Mouse (Mus musculus) heart, postnatal 10 days (tissue): ENCODE results near the gene Calb2. TPM values are rescaled to one million over a fixed set of nuclear protein-coding genes. Genes with fewer than 3 reads are reported as not detected.

Experiments used
- DNase-seq, 2 experiments: peaks; one replicate each; pipeline ENCODE4 v3.0.0; 2021
- intact Hi-C: fragments of 180-260 bp; cut with DNase I; formaldehyde crosslinking; loops from one replicate; pipeline ENCODE4 v1.15.1; 2025
- total RNA-seq, 2 experiments: library from RNA; stranded (reverse); gene quantifications; 2 replicates each; pipeline ENCODE4 v1.2.3; 2021

The Calb2 gene
- total RNA-seq, 2 experiments from 2014 or later: 0.17 TPM; not detected in 1

DNA sequence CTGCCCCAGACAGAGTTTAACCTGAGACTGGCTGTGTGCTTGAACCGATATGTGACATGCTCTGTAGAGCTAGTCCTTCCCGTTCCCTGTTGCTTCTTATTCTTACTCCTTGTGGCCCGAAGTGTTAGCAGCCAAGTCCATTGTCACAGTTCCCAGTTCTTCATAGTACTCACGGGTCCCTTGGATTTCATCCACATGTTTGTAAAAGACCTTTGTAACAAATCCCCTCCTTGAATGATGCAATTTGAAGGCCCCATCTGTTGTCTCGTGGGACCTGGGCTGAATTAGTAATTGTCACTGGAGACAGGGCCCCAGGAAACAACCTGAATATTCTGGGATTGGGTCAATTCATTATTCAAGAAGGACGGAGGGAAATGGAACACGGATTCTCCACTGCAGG lies 32.5 kb downstream of the Calb2 start:
- intact Hi-C loops: no loop called here
- DNase-seq: no peak

DNA sequence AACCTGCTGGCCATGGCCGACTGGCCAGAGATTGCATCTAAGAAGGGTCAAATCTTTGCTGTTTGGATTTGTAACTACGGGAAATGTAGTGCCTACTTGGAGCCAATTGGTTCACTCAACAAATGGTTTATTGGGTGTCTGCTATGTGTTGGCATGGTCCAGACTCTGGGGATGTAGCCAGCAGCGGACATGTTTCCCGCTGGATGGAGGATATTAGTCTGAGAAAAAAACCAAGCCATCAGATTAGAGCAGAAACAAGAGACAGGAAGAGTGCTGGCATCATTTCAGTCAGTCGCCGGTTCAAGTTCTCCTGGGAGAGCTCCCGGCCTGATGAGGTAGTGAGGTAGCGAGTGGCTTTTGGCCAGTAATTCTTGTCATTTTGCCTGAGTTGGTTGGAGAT lies 33.8 kb downstream of the Calb2 start:
- DNase-seq: no peak
- intact Hi-C loops: loop anchor here (5.0 kb wide), 1 partner anchor 468 kb away; no protein-coding TSS in a partner anchor

DNA sequence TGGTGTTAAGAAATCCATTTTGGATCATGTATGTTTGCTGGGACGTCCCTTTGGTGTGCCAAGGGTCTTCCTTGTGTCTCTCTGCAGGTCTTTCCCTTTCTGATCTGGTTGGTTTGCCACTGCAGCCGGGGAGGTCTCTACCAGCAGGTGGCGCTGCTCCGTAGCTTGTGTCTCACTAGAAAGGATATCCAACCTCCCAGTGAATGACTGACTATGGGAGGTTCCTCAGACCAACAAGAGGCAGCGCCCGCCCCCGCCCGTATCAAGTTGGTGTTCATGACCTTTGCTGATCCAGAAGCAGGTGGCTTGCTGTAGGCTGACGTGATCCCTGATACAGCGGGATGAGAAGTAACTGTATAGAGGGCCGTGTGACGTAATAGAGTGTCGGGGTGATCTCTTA lies 37.5 kb downstream of the Calb2 start:
- intact Hi-C loops: loop anchor here (2.0 to 5.0 kb wide), 2 partner anchors 348 to 472 kb away; no protein-coding TSS in a partner anchor
- DNase-seq: peak; percentile 65 to 82

DNA sequence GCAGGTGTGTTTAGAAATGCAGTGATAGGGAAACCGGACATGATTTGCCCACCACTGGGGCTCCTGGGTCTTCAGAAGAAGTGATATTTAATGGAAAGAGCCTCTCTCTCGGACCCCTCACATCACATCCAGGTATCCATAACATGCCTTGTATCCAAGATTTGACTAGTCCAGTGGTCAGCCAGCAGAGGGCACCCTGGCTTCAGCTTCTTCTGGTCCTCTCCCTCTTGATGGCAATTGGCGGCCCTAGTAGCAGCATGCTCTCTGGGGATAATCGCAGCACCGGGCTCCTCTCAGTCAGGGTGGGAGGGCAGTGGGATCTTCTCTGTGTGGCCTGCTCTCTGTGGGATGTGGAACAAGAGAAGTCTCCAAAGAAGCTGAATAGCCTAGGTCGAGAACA lies 48.3 kb downstream of the Calb2 start:
- intact Hi-C loops: no loop called here

DNA sequence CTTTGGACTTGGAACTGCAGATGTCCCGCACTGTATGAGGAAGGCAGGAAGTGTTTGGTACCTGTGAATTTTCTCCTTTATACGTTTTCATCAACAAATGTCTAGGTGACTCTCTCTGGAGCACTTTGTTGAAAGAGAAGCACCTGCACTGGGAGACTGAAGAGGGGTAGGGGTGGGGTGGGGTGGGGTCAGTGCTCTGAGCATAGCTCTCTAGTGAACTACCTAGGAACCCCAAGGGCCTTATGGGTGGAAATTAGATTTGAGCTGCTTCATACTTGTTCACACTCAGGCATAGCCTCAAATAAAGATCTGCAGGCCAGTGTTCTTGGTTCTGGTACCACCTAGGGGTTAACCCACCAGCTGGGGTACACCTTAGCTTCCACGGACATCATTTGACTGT lies 65.4 kb downstream of the Calb2 start, which contains the start of gene Gm17720:
Gene Gm17720, minus strand, starts transcription at position 101 of the 400 bp plus-strand sequence.
- intact Hi-C loops: no loop called here
- no peak for DNase-seq

More for the DNA sequence above, 48.3 kb downstream of the Calb2 start:
- DNase-seq: peak; percentile 4 to 15

DNA sequence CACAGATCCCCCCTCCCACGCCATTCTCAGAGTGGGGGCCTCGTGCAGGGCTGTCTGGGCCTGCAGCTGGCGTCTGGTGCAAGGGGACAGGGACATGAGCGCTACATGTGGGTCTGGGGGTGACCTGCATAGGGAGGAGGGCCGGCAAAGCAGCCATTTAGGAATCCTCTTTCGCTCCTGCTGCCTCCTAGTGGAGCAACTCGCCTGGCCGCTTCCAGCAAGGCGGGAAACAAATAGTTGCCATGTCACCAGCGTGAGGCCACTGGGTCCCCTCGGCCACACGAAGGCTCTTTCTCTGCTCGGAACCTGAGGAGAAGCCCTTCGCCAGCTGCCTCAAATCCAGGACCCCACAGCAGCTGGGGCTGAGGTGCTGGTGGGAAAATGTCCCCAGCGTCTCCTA lies 66.3 kb downstream of the Calb2 start:
- no peak for DNase-seq
- intact Hi-C loops: no loop called here

DNA sequence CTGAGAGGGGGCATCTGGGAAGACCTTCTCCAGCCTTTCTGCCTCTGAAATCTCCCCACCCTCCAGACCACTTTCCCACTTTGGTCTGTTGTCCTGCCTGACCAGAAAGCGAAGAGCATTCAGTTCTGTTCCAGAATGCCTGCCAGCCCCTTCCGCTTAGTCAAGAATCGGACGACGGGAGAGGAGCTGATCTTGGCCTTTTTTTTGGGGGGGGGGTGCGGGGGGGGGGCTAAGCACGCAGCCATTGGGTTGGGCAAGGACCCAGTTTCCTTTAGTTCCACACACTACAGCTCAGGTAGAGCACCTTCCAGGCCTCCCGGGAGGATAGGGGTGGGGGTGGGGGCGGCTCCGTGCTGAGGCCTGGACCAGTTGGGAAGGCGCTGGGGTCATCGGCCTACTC lies 67.1 kb downstream of the Calb2 start, which contains the start of gene Gm21964:
Gene Gm21964, plus strand, starts transcription at position 301 of the 400 bp plus-strand sequence.
- DNase-seq: no peak
- intact Hi-C loops: no loop called here

DNA sequence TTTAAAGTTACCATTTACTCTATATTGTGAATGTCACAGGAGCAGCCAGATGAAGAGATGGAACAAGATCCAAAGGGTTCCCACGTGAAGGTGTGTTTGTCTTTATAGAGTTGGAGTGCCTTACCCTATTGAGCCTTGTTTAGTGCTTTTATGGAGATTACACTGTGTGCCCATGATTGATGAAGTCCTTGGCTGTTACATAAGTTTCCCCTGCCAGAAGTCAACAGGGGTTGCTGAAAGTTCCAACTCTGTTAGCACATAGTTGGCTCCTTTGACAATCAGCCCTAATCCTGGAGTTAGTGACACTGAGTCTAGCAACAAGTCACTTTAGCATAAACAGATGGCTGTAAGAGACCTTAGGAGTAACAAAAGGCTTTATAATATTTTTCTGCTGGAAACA lies 76.1 kb downstream of the Calb2 start:
- intact Hi-C loops: no loop called here
- DNase-seq: peak; percentile 38 to 43

Other genes with a start within 250 kb of the Calb2 start
- gene Marveld3, start 206.0 kb downstream of the Calb2 start, total RNA-seq: under 1 TPM; 0.27 to 0.55 TPM
- gene Tat, start 177.8 kb downstream of the Calb2 start, total RNA-seq: under 1 TPM; 0.12 to 0.31 TPM
- 1 to 10 TPM; 4.4 TPM for gene Chst4, start 128.5 kb downstream of the Calb2 start, total RNA-seq
- gene Zfp612, start 88.5 kb downstream of the Calb2 start, total RNA-seq: 1 to 10 TPM; 6.2 to 7.2 TPM
- gene Gm21964, start 67.0 kb downstream of the Calb2 start, total RNA-seq: not detected
- gene Gm17720, start 65.5 kb downstream of the Calb2 start, total RNA-seq: not detected
- 1 to 10 TPM; 3.4 to 3.9 TPM for gene Cmtr2, start 47.5 kb upstream of the Calb2 start, total RNA-seq
- under 1 TPM; 0.10 to 0.22 TPM for gene Hydin, start 98.8 kb upstream of the Calb2 start, total RNA-seq